Mouse (Mus musculus) intestine, postnatal 0 days (tissue): ENCODE results near the gene Ttll5. TPM values are rescaled to one million over a fixed set of nuclear protein-coding genes. Genes with fewer than 3 reads are reported as not detected.

Experiments used
- ATAC-seq: fragments of 200-750 bp; cut with Nextera tagmentation; 2 replicates; pipeline ENCODE4 v1.8.0; 2017; ENCODE audit warnings: mild to moderate bottlenecking, moderate TSS enrichment, moderate library complexity
- H3K27ac ChIP-seq: fragments of 300-500 bp; sonication (generic); 2 replicates; pipeline ENCODE4 v1.5.1; 2014; ENCODE audit warnings: mild to moderate bottlenecking, low read depth, low read length, moderate library complexity
- H3K27me3 ChIP-seq: fragments of 300-500 bp; sonication (generic); replicated peaks from 2 replicates; pipeline ENCODE4 v1.6.1; 2014; ENCODE audit warnings: low read length, mixed read lengths; ENCODE audit not compliant: control insufficient read depth, insufficient read depth
- H3K36me3 ChIP-seq: fragments of 300-500 bp; sonication (generic); 2 replicates; pipeline ENCODE4 v1.6.1; 2014; ENCODE audit warnings: mild to moderate bottlenecking, moderate library complexity; ENCODE audit not compliant: control insufficient read depth, insufficient read depth
- H3K4me1 ChIP-seq: fragments of 300-500 bp; sonication (generic); replicated peaks from 2 replicates; pipeline ENCODE4 v1.6.1; 2014; ENCODE audit warnings: antibody characterized with exemption, low read length, mixed read lengths; ENCODE audit not compliant: control insufficient read depth, insufficient read depth
- H3K4me2 ChIP-seq: fragments of 300-500 bp; sonication (generic); replicated peaks from 2 replicates; pipeline ENCODE4 v1.6.1; 2014; ENCODE audit warnings: low read depth, mild to moderate bottlenecking, moderate library complexity
- H3K4me3 ChIP-seq: fragments of 300-500 bp; sonication (generic); 2 replicates; pipeline ENCODE4 v1.5.1; 2014; ENCODE audit warnings: low read depth, low read length
- H3K9ac ChIP-seq: fragments of 300-500 bp; sonication (generic); 2 replicates; pipeline ENCODE4 v1.6.1; 2014; ENCODE audit warnings: mild to moderate bottlenecking, low read depth, low read length
- H3K9me3 ChIP-seq: fragments of 300-500 bp; sonication (generic); 2 replicates; pipeline ENCODE4 v1.6.1; 2016; ENCODE audit warnings: mixed run types; ENCODE audit not compliant: control insufficient read depth
- CTCF ChIP-seq: sonication (generic); IDR thresholded peaks from 2 replicates; pipeline ENCODE4 v1.5.1; 2016; ENCODE audit warnings: low read depth, mild to moderate bottlenecking, control low read depth, antibody characterized with exemption, moderate library complexity
- WGBS: fragments of 180-500 bp; shearing (Covaris S2); extraction: QIAGEN DNeasy Blood & Tissue Kit; methylation state at CpG from one replicate; pipeline ENCODE4 v1.1.7; 2014; 5-methylcytosine and 5-hydroxymethylcytosine counted together
- polyA plus RNA-seq: library from polyadenylated mRNA; unstranded; fragments of >200 nt; fragmentation: Nextera tagmentation; extraction: Ambion mirVana; gene quantifications from 2 replicates; pipeline ENCODE4 v1.2.1, GENCODE M21; 2015

Ttll5 gene
- polyA plus RNA-seq, 1 experiment from 2014 or later, result 3.3 TPM

GRCm38 (mm10) chr12:85867125-85867524 is 42.7 kb downstream of the Ttll5 start:
- Histone ChIP-seq H3K4me1 (no peaks in the 10 kb centered on the region), H3K4me2 (no peak overlapping the region), H3K4me3 (no peak overlapping the region), H3K36me3 (0 out of 2 replicates have a peak, but pooled peaks cover 8% of the 10 kb centered on the region), H3K27me3 (no peaks in the 10 kb centered on the region), H3K27ac (no peak overlapping the region), H3K9ac (no peak overlapping the region), H3K9me3 (no peaks in the 10 kb centered on the region)
- peak; percentile 42 for TF ChIP-seq CTCF
- ATAC-seq, result no peak

- H3K9ac ChIP-seq, result no peak overlapping the region
- WGBS, result 55% methylated on average over 6 of the region's 6 CpGs
- H3K27me3 ChIP-seq, result no peaks in the 10 kb centered on the region
- no peak for TF ChIP-seq CTCF
- ATAC-seq, result no peak
- no peaks in the 10 kb centered on the region for H3K9me3 ChIP-seq
- no peak overlapping the region for H3K27ac ChIP-seq
- no peaks in the 10 kb centered on the region for H3K4me1 ChIP-seq
- no peak overlapping the region for H3K4me2 ChIP-seq
- H3K36me3 ChIP-seq, result peaks cover 11% of the 10 kb centered on the region; the same call in 1 of the 2 replicates
- H3K4me3 ChIP-seq, result no peak overlapping the region
These were observed 45.0 kb downstream of the Ttll5 start for GRCm38 (mm10) chr12:85869423-85869822.

GRCm38 (mm10) chr12:85879631-85880314 is 55.3 kb downstream of the Ttll5 start:
- no peak for TF ChIP-seq CTCF
- 71% methylated on average over 8 of the region's 8 CpGs for WGBS
- Histone ChIP-seq H3K4me1 (no peaks in the 10 kb centered on the region), H3K27ac (no peak overlapping the region), H3K27me3 (no peaks in the 10 kb centered on the region), H3K9me3 (no peaks in the 10 kb centered on the region), H3K4me3 (no peak overlapping the region), H3K9ac (no peak overlapping the region), H3K36me3 (peaks cover 23% of the 10 kb centered on the region), H3K4me2 (no peak overlapping the region)
- no peak for ATAC-seq

GRCm38 (mm10) chr12:85885024-85885423 is 60.6 kb downstream of the Ttll5 start:
- Histone ChIP-seq H3K9ac (no peak overlapping the region), H3K4me2 (no peak overlapping the region), H3K27me3 (no peaks in the 10 kb centered on the region), H3K9me3 (no peaks in the 10 kb centered on the region), H3K4me3 (no peak overlapping the region), H3K4me1 (no peaks in the 10 kb centered on the region), H3K36me3 (peaks cover 6% of the 10 kb centered on the region; the same call in 1 of the 2 replicates), H3K27ac (no peak overlapping the region)
- no peak for TF ChIP-seq CTCF
- no peak for ATAC-seq
- 94% methylated on average over 3 of the region's 3 CpGs for WGBS

- Histone ChIP-seq H3K4me2 (no peak overlapping the region), H3K9me3 (no peaks in the 10 kb centered on the region), H3K27me3 (no peaks in the 10 kb centered on the region), H3K4me3 (no peak overlapping the region), H3K36me3 (peaks cover 33% of the 10 kb centered on the region), H3K4me1 (no peaks in the 10 kb centered on the region), H3K9ac (no peak overlapping the region), H3K27ac (no peak overlapping the region)
- 73% methylated on average over 4 of the region's 4 CpGs for WGBS
- no peak for ATAC-seq
- TF ChIP-seq CTCF, result no peak
These were observed 65.6 kb downstream of the Ttll5 start for GRCm38 (mm10) chr12:85890054-85890453.

GRCm38 (mm10) chr12:85903986-85904385 is 79.5 kb downstream of the Ttll5 start:
- H3K27ac ChIP-seq, result no peak overlapping the region
- no peak overlapping the region for H3K4me2 ChIP-seq
- ATAC-seq, result no peak
- 68% methylated on average over 6 of the region's 6 CpGs for WGBS
- H3K4me3 ChIP-seq, result no peak overlapping the region
- no peak overlapping the region for H3K9ac ChIP-seq
- H3K36me3 ChIP-seq, result no peaks in the 10 kb centered on the region; the same call in 1 of the 2 replicates
- H3K4me1 ChIP-seq, result no peaks in the 10 kb centered on the region
- TF ChIP-seq CTCF, result no peak
- no peaks in the 10 kb centered on the region for H3K9me3 ChIP-seq
- H3K27me3 ChIP-seq, result no peaks in the 10 kb centered on the region

GRCm38 (mm10) chr12:85905666-85906065 is 81.2 kb downstream of the Ttll5 start:
- Histone ChIP-seq H3K9me3 (no peaks in the 10 kb centered on the region), H3K4me1 (no peaks in the 10 kb centered on the region), H3K27me3 (no peaks in the 10 kb centered on the region), H3K4me2 (no peak overlapping the region), H3K27ac (no peak overlapping the region), H3K4me3 (no peak overlapping the region), H3K9ac (no peak overlapping the region), H3K36me3 (peaks cover 5% of the 10 kb centered on the region; the same call in 1 of the 2 replicates)
- TF ChIP-seq CTCF, result no peak
- ATAC-seq, result no peak
- 93% methylated on average over 2 of the region's 2 CpGs for WGBS
